Mouse (Mus musculus) heart, embryonic 10.5 days (tissue): ENCODE data around the gene Kcnt1. TPM values are rescaled to one million over a fixed set of nuclear protein-coding genes. Genes with fewer than 3 reads are reported as not detected.

Source experiments
- DNase-seq: peaks from one replicate; pipeline ENCODE4 v3.0.0-alpha.2; 2017; ENCODE audit warnings: low spot score
- H3K27ac ChIP-seq: fragments of 300-500 bp; sonication (generic); 2 replicates; pipeline ENCODE4 v1.5.1; 2016; ENCODE audit warnings: mild to moderate bottlenecking
- H3K27me3 ChIP-seq: fragments of 300-500 bp; sonication (generic); 2 replicates; pipeline ENCODE4 v1.6.1; 2016; ENCODE audit warnings: mild to moderate bottlenecking; ENCODE audit not compliant: poor library complexity, insufficient read depth, severe bottlenecking
- H3K36me3 ChIP-seq: fragments of 300-500 bp; sonication (generic); 2 replicates; pipeline ENCODE4 v1.6.1; 2016; ENCODE audit warnings: mild to moderate bottlenecking, moderate library complexity
- H3K4me1 ChIP-seq: fragments of 300-500 bp; sonication (generic); 2 replicates; pipeline ENCODE4 v1.6.1; 2016; ENCODE audit warnings: mild to moderate bottlenecking
- H3K4me3 ChIP-seq: fragments of 300-500 bp; sonication (generic); 2 replicates; pipeline ENCODE4 v1.5.1; 2016; ENCODE audit warnings: mild to moderate bottlenecking, moderate library complexity
- H3K9me3 ChIP-seq: fragments of 300-500 bp; sonication (generic); 2 replicates; pipeline ENCODE4 v1.6.1; 2016; ENCODE audit warnings: mild to moderate bottlenecking, moderate library complexity
- WGBS: fragments of 180-500 bp; shearing (Covaris S2); methylation state at CpG from one replicate; pipeline ENCODE4 v1.1.7; 2016; 5-methylcytosine and 5-hydroxymethylcytosine counted together
- polyA plus RNA-seq: library from polyadenylated mRNA; unstranded; fragments of >200 nt; fragmentation: Nextera tagmentation; extraction: Ambion mirVana; gene quantifications from 2 replicates; pipeline ENCODE4 v1.2.1, GENCODE M21; 2016

The Kcnt1 gene
- polyA plus RNA-seq, 1 experiment from 2014 or later: 0.06 TPM

DNA sequence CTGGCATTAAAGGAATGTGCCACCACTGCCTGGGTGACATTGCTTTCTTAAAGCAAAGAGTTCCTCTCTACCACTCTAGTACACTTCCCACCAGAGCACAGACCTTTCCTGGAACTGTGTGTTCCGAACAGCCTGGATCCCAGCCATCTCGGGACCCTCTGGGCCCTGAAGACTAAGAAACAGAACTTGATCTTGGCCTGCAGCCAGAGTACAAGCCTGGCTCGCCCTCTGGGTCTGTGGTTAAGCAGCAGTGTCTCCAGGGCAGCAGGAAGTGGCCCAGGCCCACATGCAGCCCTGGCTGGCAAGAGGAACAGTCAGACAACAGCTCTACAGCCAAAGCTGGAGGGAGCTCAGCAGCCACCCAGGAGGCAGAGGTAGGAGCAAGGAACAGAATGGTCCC is 10.9 kb upstream of the Kcnt1 start:
- DNase-seq: no peak
- no peaks in the 10 kb centered on the region for H3K9me3 ChIP-seq
- peaks cover 5% of the 10 kb centered on the region; the same call in 1 of the 2 replicates for H3K27me3 ChIP-seq
- H3K27ac ChIP-seq: no peak overlapping the region
- 45% methylated on average over 3 of the region's 3 CpGs for WGBS
- no peaks in the 10 kb centered on the region for H3K4me1 ChIP-seq
- H3K36me3 ChIP-seq: no peaks in the 10 kb centered on the region
- H3K4me3 ChIP-seq: no peak overlapping the region

DNA sequence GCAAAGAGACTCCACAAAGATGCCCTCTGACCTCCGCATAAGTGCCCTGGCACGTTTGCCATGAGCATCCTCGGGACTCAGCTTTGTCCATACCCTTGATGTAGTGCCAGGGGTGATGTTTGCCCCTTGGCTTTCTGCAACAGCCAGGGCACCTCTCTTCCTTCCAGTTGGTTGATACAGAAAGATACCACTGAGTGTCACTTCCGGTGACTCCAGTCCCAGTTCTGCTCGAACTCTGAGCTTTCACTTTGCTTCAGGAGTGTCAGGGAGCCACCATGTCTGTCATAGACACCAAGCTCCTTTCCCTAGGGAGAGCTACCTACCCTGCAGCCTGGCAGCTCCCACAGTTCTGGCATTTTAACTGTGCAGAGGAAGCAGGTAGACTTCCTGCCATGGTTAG is 9.5 kb upstream of the Kcnt1 start:
- Histone ChIP-seq H3K9me3 (no peaks in the 10 kb centered on the region), H3K27ac (no peak overlapping the region), H3K4me3 (no peak overlapping the region), H3K4me1 (no peaks in the 10 kb centered on the region), H3K36me3 (no peaks in the 10 kb centered on the region), H3K27me3 (peaks cover 5% of the 10 kb centered on the region; the same call in 1 of the 2 replicates)
- WGBS: 74% methylated on average over 5 of the region's 5 CpGs
- DNase-seq: no peak

DNA sequence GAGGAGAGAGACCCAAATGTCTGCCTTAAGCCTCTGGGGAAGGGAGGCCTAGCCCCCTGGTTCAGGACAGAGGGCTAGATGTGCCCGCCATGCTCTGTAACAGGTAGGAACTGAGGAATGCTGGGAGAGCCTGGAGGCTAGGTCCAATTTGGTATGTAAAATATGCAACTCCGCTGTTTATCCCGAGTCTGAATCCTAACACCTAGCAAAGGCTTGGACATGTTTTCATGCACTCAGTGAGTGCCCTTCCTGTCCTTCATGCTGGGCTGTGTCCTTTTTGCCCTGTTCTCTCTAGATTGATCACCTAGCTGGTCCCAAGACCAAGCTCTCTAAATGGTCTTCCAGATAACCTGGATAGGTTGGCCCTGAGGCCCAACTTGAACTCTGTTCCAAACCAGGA is 3.6 kb upstream of the Kcnt1 start:
- H3K27me3 ChIP-seq: peaks cover 33% of the 10 kb centered on the region
- H3K4me3 ChIP-seq: no peak overlapping the region
- no peaks in the 10 kb centered on the region for H3K36me3 ChIP-seq
- no peak for DNase-seq
- H3K9me3 ChIP-seq: no peaks in the 10 kb centered on the region
- 74% methylated on average over 3 of the region's 3 CpGs for WGBS
- H3K27ac ChIP-seq: no peak overlapping the region
- peaks cover 17% of the 10 kb centered on the region for H3K4me1 ChIP-seq

DNA sequence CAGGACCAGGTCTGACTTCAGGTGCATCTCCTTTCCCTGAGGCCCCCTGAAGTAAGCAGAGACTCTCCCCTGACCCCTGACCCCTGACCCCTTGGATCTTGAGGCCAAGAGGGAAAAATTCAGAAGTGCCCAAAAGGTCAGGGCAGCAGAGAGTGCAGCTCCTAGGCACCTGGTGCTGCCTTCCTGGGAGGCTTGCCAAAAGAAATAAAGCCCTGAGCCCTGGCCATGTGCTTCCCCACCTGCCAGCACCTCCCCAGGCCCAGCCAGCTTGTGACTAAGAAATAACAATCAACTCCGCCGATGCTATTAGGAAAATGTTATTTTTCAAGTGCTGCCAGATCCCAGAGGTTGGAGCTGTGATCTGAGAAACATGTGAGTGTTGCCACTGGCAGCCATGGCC is 1.5 kb upstream of the Kcnt1 start:
- Histone ChIP-seq H3K27ac (no peak overlapping the region), H3K4me1 (peaks cover 17% of the 10 kb centered on the region), H3K9me3 (no peaks in the 10 kb centered on the region), H3K27me3 (peaks cover 54% of the 10 kb centered on the region), H3K36me3 (no peaks in the 10 kb centered on the region), H3K4me3 (no peak overlapping the region)
- no peak for DNase-seq
- 66% methylated on average over 2 of the region's 2 CpGs for WGBS

DNA sequence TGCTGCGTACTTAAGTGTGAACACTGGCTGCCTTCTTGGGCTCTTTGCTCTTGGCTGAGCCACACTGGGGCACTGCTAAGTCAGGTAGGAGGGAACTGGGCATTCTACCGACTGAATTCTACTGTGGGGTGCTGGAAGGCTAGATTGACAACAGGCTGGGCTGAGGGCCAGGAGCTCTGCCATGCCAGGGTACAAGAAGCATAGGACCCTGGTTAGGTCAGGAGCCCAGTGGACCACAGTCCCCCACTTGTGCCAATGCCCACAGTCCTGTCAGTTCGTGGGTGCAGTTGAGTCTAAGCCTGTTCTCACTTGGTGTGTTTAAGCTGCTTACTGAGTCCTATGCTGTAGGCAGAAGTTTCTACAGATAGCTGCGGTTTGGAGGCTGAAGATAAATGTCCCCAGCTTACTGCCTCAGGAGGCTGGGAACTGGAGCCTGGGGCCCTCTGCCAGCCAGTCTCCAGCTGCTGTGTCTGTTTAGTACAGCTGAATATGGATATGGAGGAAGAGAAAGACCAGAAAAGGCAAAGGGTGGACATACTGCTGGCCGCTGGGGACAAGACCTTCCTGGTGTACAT is 751 bp upstream of the Kcnt1 start:
- Histone ChIP-seq H3K4me3 (no peak overlapping the region), H3K4me1 (peaks cover 17% of the 10 kb centered on the region), H3K27me3 (peaks cover 62% of the 10 kb centered on the region), H3K9me3 (no peaks in the 10 kb centered on the region), H3K36me3 (no peaks in the 10 kb centered on the region), H3K27ac (no peak overlapping the region)
- 67% methylated on average over 5 of the region's 5 CpGs for WGBS
- no peak for DNase-seq

DNA sequence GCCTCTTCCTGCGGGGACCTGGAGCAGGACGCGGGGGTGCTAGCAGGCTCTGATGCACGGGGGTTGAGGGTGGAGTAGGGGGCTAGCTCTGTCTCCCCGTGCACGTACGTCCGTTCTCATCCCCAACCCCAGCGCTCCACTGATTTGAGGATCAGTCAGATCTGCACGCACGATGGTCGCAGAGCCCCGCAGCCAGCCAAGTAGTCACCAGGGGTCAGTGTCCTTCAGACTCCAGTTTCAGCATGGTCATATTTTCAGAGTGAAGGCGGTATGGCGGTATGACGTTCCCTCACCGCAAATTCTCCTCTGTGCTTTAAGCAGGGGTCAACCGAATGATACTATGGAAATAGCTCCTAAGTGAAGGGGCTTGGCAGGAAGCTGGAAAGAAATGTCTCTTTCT is 696 bp downstream of the Kcnt1 start:
- Histone ChIP-seq H3K36me3 (no peaks in the 10 kb centered on the region), H3K9me3 (no peaks in the 10 kb centered on the region), H3K4me1 (peaks cover 17% of the 10 kb centered on the region), H3K27me3 (peaks cover 72% of the 10 kb centered on the region), H3K4me3 (peak overlapping the region; percentile 65), H3K27ac (no peak overlapping the region)
- DNase-seq: no peak
- WGBS: 11% methylated on average over 18 of the region's 18 CpGs

DNA sequence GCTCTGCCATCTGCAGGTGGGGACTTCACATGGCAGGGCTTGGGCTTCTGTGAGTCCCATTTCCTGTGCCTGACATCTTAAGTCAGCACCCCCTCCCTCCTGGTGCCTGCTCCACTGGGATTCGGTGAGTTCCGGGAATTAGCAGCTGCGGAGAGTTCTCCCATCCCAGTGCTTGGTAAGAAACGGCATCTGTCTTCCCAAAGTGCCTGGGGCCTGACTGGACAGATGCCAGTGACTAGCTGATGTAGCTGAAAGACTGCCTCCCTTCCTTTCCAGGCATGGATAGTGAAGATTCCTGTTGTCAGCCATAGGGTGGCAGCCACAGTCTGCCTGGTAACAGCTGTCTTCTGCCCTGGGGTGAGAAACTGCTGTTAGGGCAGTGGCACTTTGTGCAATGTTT is 1.9 kb downstream of the Kcnt1 start:
- Histone ChIP-seq H3K4me1 (peaks cover 17% of the 10 kb centered on the region), H3K27me3 (peaks cover 72% of the 10 kb centered on the region), H3K36me3 (no peaks in the 10 kb centered on the region), H3K9me3 (no peaks in the 10 kb centered on the region), H3K4me3 (no peak overlapping the region), H3K27ac (no peak overlapping the region)
- 16% methylated on average over 4 of the region's 4 CpGs for WGBS
- no peak for DNase-seq

DNA sequence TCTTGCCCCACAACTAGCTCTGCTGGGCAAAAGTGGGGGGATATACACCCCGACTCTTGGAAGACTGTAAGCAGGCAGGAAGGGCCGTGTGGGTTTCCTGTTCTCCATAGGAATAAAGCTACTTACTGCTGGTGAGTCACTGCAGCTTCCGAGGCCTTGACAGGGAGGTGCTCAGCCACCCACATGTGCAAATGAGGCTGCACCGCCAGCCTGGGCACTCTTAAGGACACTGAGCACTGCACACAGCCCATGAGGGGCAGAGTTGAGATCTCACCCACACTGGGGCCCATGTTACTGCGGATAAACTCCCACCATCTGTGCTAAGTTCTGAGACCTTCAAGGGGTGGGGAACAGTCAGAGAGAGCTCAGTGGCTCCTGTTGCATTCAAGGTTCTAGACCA is 3.1 kb downstream of the Kcnt1 start:
- no peak for DNase-seq
- Histone ChIP-seq H3K27ac (no peak overlapping the region), H3K4me3 (no peak overlapping the region), H3K4me1 (peaks cover 17% of the 10 kb centered on the region), H3K36me3 (no peaks in the 10 kb centered on the region), H3K27me3 (peaks cover 76% of the 10 kb centered on the region), H3K9me3 (no peaks in the 10 kb centered on the region)
- 52% methylated on average over 5 of the region's 5 CpGs for WGBS

DNA sequence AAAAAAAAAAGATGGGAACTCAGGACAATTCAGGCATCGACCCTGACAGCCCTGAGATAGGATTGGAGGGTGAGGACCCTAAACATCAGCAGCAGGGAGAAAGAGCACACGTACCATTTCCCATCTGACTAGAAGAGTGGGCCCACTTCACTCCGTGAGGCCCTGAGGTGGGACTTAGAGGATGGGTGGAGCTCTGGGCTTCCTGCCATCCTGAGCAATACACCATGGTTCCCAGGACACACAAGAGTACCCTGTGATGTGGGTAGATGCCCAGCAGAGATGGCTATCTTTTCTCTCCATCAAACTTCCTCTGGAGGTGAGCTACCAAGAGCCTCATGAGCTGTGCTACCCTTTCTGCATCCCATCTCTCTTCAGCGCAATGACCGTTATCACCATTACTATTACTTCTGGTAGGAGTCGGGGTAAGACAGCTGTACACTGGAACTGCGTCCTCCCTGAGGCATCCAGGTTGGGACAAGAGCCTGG is 13.8 kb downstream of the Kcnt1 start:
- H3K4me3 ChIP-seq: peak overlapping the region; percentile 55
- no peak overlapping the region for H3K27ac ChIP-seq
- H3K4me1 ChIP-seq: peaks cover 10% of the 10 kb centered on the region
- DNase-seq: no peak
- H3K9me3 ChIP-seq: no peaks in the 10 kb centered on the region
- H3K36me3 ChIP-seq: no peaks in the 10 kb centered on the region
- whole genome bisulfite sequencing: 25% methylated on average over 7 of the region's 7 CpGs
- peaks cover 53% of the 10 kb centered on the region for H3K27me3 ChIP-seq

DNA sequence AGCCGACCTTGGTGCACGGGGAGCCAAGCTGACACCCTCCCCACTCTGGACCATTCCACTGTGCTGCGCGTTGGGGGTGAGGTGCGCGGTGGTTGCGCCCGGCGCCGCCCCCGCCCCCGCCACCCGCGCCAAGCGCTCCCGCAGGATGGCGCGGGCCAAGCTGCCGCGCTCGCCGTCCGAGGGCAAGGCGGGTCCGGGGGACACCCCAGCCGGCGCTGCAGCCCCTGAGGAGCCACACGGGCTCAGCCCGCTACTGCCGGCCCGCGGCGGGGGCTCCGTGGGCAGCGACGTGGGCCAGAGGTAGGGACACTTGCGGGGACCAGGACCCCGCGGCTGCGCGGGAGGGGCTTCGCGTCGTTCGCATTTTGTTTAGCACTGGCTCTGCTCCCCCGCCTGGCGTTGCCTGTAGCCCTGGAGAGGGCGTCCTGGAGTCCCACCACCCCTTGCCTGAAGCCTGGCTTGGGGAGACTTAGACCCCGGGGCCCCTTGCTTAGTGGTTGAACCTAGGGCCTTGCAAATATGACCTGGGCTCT is 14.3 kb downstream of the Kcnt1 start:
- H3K36me3 ChIP-seq: no peaks in the 10 kb centered on the region
- H3K27ac ChIP-seq: no peak overlapping the region
- DNase-seq: no peak
- H3K27me3 ChIP-seq: peaks cover 53% of the 10 kb centered on the region
- peak overlapping the region; percentile 55 for H3K4me3 ChIP-seq
- WGBS: 6% methylated on average over 49 of the region's 49 CpGs
- peaks cover 10% of the 10 kb centered on the region for H3K4me1 ChIP-seq
- H3K9me3 ChIP-seq: no peaks in the 10 kb centered on the region

DNA sequence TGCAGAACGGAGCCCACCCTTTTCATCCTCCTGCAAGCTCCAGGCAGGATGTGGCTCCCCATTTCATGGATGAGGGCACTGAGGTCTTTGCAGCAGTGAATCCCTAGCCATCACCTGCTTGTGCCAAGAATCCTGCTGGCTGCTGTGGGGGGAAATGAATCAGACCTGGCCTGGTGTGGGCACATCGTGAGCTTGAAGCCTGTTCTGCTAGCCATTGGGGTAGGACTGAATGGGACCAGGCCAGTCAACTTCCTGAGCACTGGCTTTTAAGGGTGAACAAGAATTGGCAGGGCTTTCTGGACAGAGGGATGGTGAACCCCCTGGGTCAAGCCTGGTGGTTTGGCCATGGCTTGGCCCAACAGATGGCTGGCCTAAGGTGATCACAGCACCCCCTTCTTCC is 15.0 kb downstream of the Kcnt1 start:
- no peaks in the 10 kb centered on the region for H3K36me3 ChIP-seq
- 77% methylated on average over 2 of the region's 2 CpGs for WGBS
- H3K4me3 ChIP-seq: no peak overlapping the region
- H3K9me3 ChIP-seq: no peaks in the 10 kb centered on the region
- no peak for DNase-seq
- no peak overlapping the region for H3K27ac ChIP-seq
- H3K4me1 ChIP-seq: peaks cover 10% of the 10 kb centered on the region
- peaks cover 53% of the 10 kb centered on the region for H3K27me3 ChIP-seq

DNA sequence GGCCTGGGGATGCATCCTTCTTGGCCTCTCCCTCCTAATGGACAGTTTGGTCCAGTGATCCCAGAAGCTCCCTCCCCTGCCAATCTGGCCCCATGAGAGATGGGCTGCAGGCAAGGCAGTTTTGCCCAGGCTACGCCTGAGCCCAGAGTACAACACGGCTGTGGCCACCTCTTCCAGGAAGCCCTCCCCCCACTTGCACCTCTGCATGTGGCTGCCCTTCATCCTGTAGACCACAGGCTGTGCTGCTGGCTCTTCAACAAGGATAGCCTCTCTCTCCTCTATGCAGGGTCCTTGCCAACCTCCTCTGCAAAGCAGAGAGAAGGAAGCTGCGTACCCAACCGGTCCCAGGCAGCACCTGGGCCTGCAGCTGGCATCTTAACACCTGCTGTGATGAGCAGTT is 15.5 kb downstream of the Kcnt1 start:
- Histone ChIP-seq H3K9me3 (no peaks in the 10 kb centered on the region), H3K36me3 (no peaks in the 10 kb centered on the region), H3K4me1 (peaks cover 10% of the 10 kb centered on the region), H3K27me3 (peaks cover 53% of the 10 kb centered on the region), H3K4me3 (no peak overlapping the region), H3K27ac (no peak overlapping the region)
- 62% methylated on average over 4 of the region's 4 CpGs for WGBS
- no peak for DNase-seq

DNA sequence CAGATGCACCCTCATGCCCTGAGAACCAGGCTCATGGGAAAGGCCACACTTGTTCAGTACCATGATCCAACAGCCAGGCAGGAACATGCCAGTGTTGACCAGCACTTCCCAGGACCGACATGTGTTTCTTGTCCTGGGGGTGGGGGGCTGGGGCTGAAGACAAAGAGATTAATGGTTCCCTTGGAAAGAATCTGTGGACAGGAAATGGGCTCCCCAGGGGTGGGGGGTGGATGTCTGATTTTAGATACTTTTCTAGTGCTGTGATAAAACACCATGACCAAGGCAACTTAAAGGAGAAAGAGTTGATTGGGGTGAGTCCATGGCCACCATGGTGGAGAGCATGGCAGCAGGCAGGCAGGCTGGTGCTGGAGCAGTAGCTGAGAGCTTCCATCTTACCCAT is 18.7 kb downstream of the Kcnt1 start:
- Histone ChIP-seq H3K27ac (no peak overlapping the region), H3K4me3 (no peak overlapping the region), H3K27me3 (peaks cover 42% of the 10 kb centered on the region), H3K9me3 (no peaks in the 10 kb centered on the region), H3K36me3 (no peaks in the 10 kb centered on the region), H3K4me1 (peaks cover 10% of the 10 kb centered on the region)
- no peak for DNase-seq
- 56% methylated on average over 1 of the region's 1 CpGs for WGBS

DNA sequence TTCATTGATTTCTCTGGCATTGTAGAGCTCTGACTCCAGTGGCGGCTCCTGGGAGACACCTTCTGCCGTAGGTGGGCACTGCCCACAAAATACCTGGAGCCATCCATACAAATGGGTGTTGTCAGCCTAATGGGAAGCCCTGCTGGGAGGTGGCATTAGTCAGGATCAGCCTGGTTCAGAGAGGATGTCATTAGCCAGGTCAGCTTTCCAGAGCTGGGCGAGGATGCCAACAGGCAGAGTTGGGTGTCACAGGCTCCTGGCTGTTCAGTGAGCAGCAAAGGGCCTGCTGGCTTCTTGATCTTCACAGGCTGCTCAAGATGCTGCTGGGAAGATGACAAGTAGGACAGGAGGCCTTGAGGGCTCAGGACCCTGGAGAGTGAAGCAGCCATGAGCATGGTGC is 21.2 kb downstream of the Kcnt1 start:
- 84% methylated on average over 3 of the region's 3 CpGs for WGBS
- H3K27me3 ChIP-seq: peaks cover 25% of the 10 kb centered on the region
- no peak for DNase-seq
- H3K9me3 ChIP-seq: no peaks in the 10 kb centered on the region
- H3K4me3 ChIP-seq: no peak overlapping the region
- H3K4me1 ChIP-seq: no peaks in the 10 kb centered on the region
- no peak overlapping the region for H3K27ac ChIP-seq
- H3K36me3 ChIP-seq: no peaks in the 10 kb centered on the region
